Mouse (Mus musculus) CH12.LX (cell line): Measurements from ENCODE around the gene Kmt2a. TPM values are rescaled to one million over a fixed set of nuclear protein-coding genes. Genes with fewer than 3 reads are reported as not detected.

Source experiments
- DNase-seq: peaks from one replicate; pipeline ENCODE4 v3.0.0-alpha.2; 2013; ENCODE audit errors: extremely low read depth
- H3K27ac ChIP-seq: 2 replicates; pipeline ENCODE4 v1.5.1; 2012; ENCODE audit warnings: low read depth, mild to moderate bottlenecking, control low read depth, moderate library complexity; ENCODE audit not compliant: insufficient read depth
- H3K27me3 ChIP-seq: replicated peaks from 2 replicates; pipeline ENCODE3; 2012; ENCODE audit warnings: inconsistent platforms
- H3K36me3 ChIP-seq, 2 experiments: replicated peaks in 1 of 2; 2 replicates each; pipeline versions ENCODE3 to v1.6.1; 2012; ENCODE audit warnings: inconsistent platforms in 1 of 2, low read length in 1 of 2, mild to moderate bottlenecking in 1 of 2, mixed read lengths in 1 of 2, moderate library complexity in 1 of 2; ENCODE audit not compliant: control insufficient read depth in 1 of 2, insufficient read depth in 1 of 2
- H3K4me1 ChIP-seq, 2 experiments: 2 replicates each; pipeline ENCODE4 v1.6.1; 2012; ENCODE audit warnings: inconsistent platforms in 1 of 2, moderate library complexity in 1 of 2; ENCODE audit not compliant: insufficient read depth in 2 of 2, control insufficient read depth in 1 of 2
- H3K4me2 ChIP-seq: 2 replicates; pipeline ENCODE4 v1.6.1; 2012; ENCODE audit warnings: low read depth, mild to moderate bottlenecking, control low read depth; ENCODE audit not compliant: poor library complexity, insufficient read depth, severe bottlenecking
- H3K4me3 ChIP-seq, 3 experiments: fragments of 150-350 bp in 1 of 3; sonication (generic) in 1 of 3; replicated peaks in 1 of 3; 2 replicates each; pipeline versions ENCODE3 to v1.5.1; 2011 to 2012; ENCODE audit warnings: low read depth in 2 of 3, low read length in 2 of 3, mild to moderate bottlenecking in 2 of 3, moderate library complexity in 2 of 3, control low read depth in 1 of 3, improper control_type of control experiment in 1 of 3, inconsistent platforms in 1 of 3, mixed read lengths in 1 of 3; ENCODE audit not compliant: poor library complexity in 1 of 3
- H3K79me2 ChIP-seq: replicated peaks from 2 replicates; pipeline ENCODE4 v1.6.1; 2012; ENCODE audit warnings: mild to moderate bottlenecking, moderate library complexity; ENCODE audit not compliant: control insufficient read depth, poor library complexity, insufficient read depth, severe bottlenecking; ENCODE audit errors: extremely low read depth
- H3K9ac ChIP-seq: 2 replicates; pipeline ENCODE4 v1.6.1; 2012; ENCODE audit warnings: low read depth, mild to moderate bottlenecking, control low read depth, moderate library complexity; ENCODE audit not compliant: insufficient read depth
- H3K9me3 ChIP-seq: replicated peaks from 2 replicates; pipeline ENCODE3; 2012; ENCODE audit warnings: low read length, inconsistent platforms, mixed read lengths
- BHLHE40 ChIP-seq: IDR thresholded peaks from 2 replicates; pipeline ENCODE4 v1.6.1; 2011; ENCODE audit warnings: mild to moderate bottlenecking, low read depth, low read length, improper control_type of control experiment
- CHD1 ChIP-seq: IDR thresholded peaks from 2 replicates; pipeline ENCODE4 v1.6.1; 2012; ENCODE audit warnings: low read depth, low read length, improper control_type of control experiment, inconsistent platforms
- CTCF ChIP-seq, 2 experiments: IDR thresholded peaks in 1 of 2; conservative IDR thresholded peaks in 1 of 2; 2 replicates each; pipeline ENCODE4 v1.5.1; 2011 to 2012; ENCODE audit warnings: low read depth in 2 of 2, low read length in 2 of 2, improper control_type of control experiment in 1 of 2, inconsistent platforms in 1 of 2, mild to moderate bottlenecking in 1 of 2, moderate library complexity in 1 of 2
- ELF1 ChIP-seq: IDR thresholded peaks from 2 replicates; pipeline ENCODE4 v1.6.1; 2014; ENCODE audit warnings: low read depth, mild to moderate bottlenecking, inconsistent platforms, low read length, improper control_type of control experiment
- EP300 ChIP-seq: IDR thresholded peaks from 2 replicates; pipeline ENCODE4 v1.6.1; 2011; ENCODE audit warnings: low read length, improper control_type of control experiment
- HCFC1 ChIP-seq: IDR thresholded peaks from 2 replicates; pipeline ENCODE4 v1.6.1; 2012; ENCODE audit warnings: low read depth, mild to moderate bottlenecking, inconsistent platforms, low read length, improper control_type of control experiment
- JUN ChIP-seq: IDR thresholded peaks from 2 replicates; pipeline ENCODE4 v1.6.1; 2011; ENCODE audit warnings: low read depth, mild to moderate bottlenecking, low read length, improper control_type of control experiment, moderate library complexity; ENCODE audit not compliant: insufficient read depth
- JUND ChIP-seq: conservative IDR thresholded peaks from 2 replicates; pipeline ENCODE4 v1.6.1; 2011; ENCODE audit warnings: low read depth, low read length, improper control_type of control experiment
- MAZ ChIP-seq: IDR thresholded peaks from 2 replicates; pipeline ENCODE4 v1.6.1; 2012; ENCODE audit warnings: low read depth, mild to moderate bottlenecking, inconsistent platforms, low read length, improper control_type of control experiment, moderate library complexity
- MEF2A ChIP-seq: IDR thresholded peaks from 2 replicates; pipeline ENCODE4 v1.6.1; 2014; ENCODE audit warnings: low read depth, mild to moderate bottlenecking, inconsistent platforms, low read length, improper control_type of control experiment, borderline replicate concordance
- NRF1 ChIP-seq: IDR thresholded peaks from 2 replicates; pipeline ENCODE4 v1.6.1; 2014; ENCODE audit warnings: low read depth, mild to moderate bottlenecking, inconsistent platforms, low read length, improper control_type of control experiment, moderate library complexity
- PAX5 ChIP-seq: IDR thresholded peaks from 2 replicates; pipeline ENCODE4 v1.6.1; 2012; ENCODE audit warnings: low read length, inconsistent platforms, mixed read lengths
- POLR2A ChIP-seq: IDR thresholded peaks from 2 replicates; pipeline ENCODE4 v1.6.1; 2011; ENCODE audit warnings: low read depth, mild to moderate bottlenecking, improper control_type of control experiment, low read length
- RAD21 ChIP-seq: IDR thresholded peaks from 2 replicates; pipeline ENCODE4 v1.6.1; 2011; ENCODE audit warnings: low read depth, mild to moderate bottlenecking, low read length, improper control_type of control experiment, moderate library complexity
- RCOR1 ChIP-seq: conservative IDR thresholded peaks from 2 replicates; pipeline ENCODE4 v1.6.1; 2012; ENCODE audit warnings: low read depth, mild to moderate bottlenecking, inconsistent platforms, low read length, improper control_type of control experiment
- SIN3A ChIP-seq: IDR thresholded peaks from 2 replicates; pipeline ENCODE4 v1.6.1; 2012; ENCODE audit warnings: low read length, improper control_type of control experiment, inconsistent platforms
- SMC3 ChIP-seq: IDR thresholded peaks from 2 replicates; pipeline ENCODE4 v1.6.1; 2011; ENCODE audit warnings: low read depth, low read length, improper control_type of control experiment
- TBP ChIP-seq: conservative IDR thresholded peaks from 2 replicates; pipeline ENCODE4 v1.6.1; 2011; ENCODE audit warnings: low read depth, low read length, improper control_type of control experiment
- TCF12 ChIP-seq: IDR thresholded peaks from 2 replicates; pipeline ENCODE4 v1.6.1; 2014; ENCODE audit warnings: low read depth, mild to moderate bottlenecking, inconsistent platforms, low read length, improper control_type of control experiment
- UBTF ChIP-seq: IDR thresholded peaks from 2 replicates; pipeline ENCODE4 v1.6.1; 2012; ENCODE audit warnings: low read depth, mild to moderate bottlenecking, inconsistent platforms, low read length, improper control_type of control experiment, moderate library complexity
- ZC3H11A ChIP-seq: IDR thresholded peaks from 2 replicates; pipeline ENCODE4 v1.6.1; 2012; ENCODE audit warnings: low read depth, mild to moderate bottlenecking, inconsistent platforms, low read length, improper control_type of control experiment
- ZMIZ1 ChIP-seq: IDR thresholded peaks from 2 replicates; pipeline ENCODE4 v1.6.1; 2012; ENCODE audit warnings: low read depth, mild to moderate bottlenecking, inconsistent platforms, low read length, improper control_type of control experiment
- ZNF384 ChIP-seq: IDR thresholded peaks from 2 replicates; pipeline ENCODE4 v1.6.1; 2012; ENCODE audit warnings: low read depth, low read length, improper control_type of control experiment, inconsistent platforms
- dilution Hi-C: fragments of 300-500 bp; cut with MboI; formaldehyde crosslinking; loops from 2 replicates; pipeline ENCODE4 v1.14.3; 2020; ENCODE audit warnings: low sequenced_read_pairs; ENCODE audit not compliant: extremely low pct_unique_long_range_greater_than_20kb, extremely low pct_ligation_motif_present
- in situ Hi-C: fragments of 300-500 bp; cut with MboI; formaldehyde crosslinking; loops from 3 replicates; pipeline ENCODE4 v1.14.3; 2019; ENCODE audit warnings: low sequenced_read_pairs, low pct_ligation_motif_present, low pct_unique_long_range_greater_than_20kb, mixed read lengths
- polyA plus RNA-seq: library from polyadenylated mRNA; unstranded; fragments of >175 nt; gene quantifications from 2 replicates; pipeline ENCODE4 v1.2.1, GENCODE M21; 2012; ENCODE audit warnings: low read depth; ENCODE audit not compliant: insufficient read length
- total RNA-seq, 2 experiments: library from RNA; depleted of rRNA; stranded (reverse); fragments of 300-350 nt in 1 of 2; fragments of >200 nt in 1 of 2; gene quantifications; 2 replicates each; pipeline ENCODE4 v1.2.3; 2012 to 2014

Kmt2a gene
- total and polyA plus RNA-seq, 3 experiments = 2.5 to 21.3 (median 7.2) TPM

DNA sequence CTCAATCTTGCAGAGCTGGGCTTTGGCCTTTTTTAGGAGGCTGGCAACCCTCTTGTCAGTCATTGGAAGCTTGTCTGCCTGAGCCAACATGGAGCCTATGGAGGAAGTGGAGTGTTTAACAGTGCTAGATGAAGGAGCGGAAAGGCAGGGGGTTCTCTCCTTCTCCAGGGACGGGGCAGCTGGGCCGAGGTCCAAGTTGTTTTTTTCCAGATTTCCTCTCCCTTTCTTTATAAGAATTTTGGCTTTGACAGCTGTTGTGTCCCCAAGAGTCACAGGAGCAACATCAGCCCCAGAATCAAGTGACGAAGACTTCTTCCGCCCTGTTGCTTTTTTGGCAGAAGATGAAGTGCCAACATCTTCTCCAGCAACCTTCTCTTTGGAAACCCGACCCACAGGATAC, 33.6 kb downstream of the Kmt2a start:
- in situ Hi-C loops = no loop called here

GRCm38 (mm10) chr9:44841241-44841640, 39.9 kb downstream of the Kmt2a start:
- in situ Hi-C loops (no loop called here), dilution Hi-C loops (no loop called here)
- no peak overlapping the region for H3K4me2 ChIP-seq
- no peaks in the 10 kb centered on the region for H3K79me2 ChIP-seq
- no peaks in the 10 kb centered on the region for H3K9me3 ChIP-seq
- peak; percentile 58 for DNase-seq
- TF ChIP-seq SMC3 (peak; percentile 80), UBTF (no peak), CTCF (conservative IDR thresholded peaks at IDR 0.05 in 1 of 2, IDR thresholded peaks at IDR 0.05 in 1 of 2; ENCODE audit: low read depth in 2 of 2, low read length in 2 of 2) (peak; percentile 89 to 90), RAD21 (peak; percentile 91), POLR2A (no peak), TCF12 (no peak)
- no peaks in the 10 kb centered on the region for H3K27me3 ChIP-seq
- H3K4me3 ChIP-seq = no peak overlapping the region
- no peak overlapping the region for H3K27ac ChIP-seq
- peaks cover 73 to 91% of the 10 kb centered on the region in 2 experiments for H3K36me3 ChIP-seq
- H3K4me1 ChIP-seq = no peaks in the 10 kb centered on the region
- H3K9ac ChIP-seq = no peak overlapping the region

More for the DNA sequence above, 33.6 kb downstream of the Kmt2a start:
- Histone ChIP-seq H3K27me3 (no peaks in the 10 kb centered on the region), H3K79me2 (peaks cover 28% of the 10 kb centered on the region), H3K4me3 (no peak overlapping the region), H3K27ac (no peak overlapping the region), H3K4me1 (no peaks in the 10 kb centered on the region), H3K9ac (no peak overlapping the region), H3K9me3 (no peaks in the 10 kb centered on the region), H3K4me2 (no peak overlapping the region), H3K36me3 (peaks cover 72 to 97% of the 10 kb centered on the region in 2 experiments)
- DNase-seq = no peak
- no peak for TF ChIP-seq ELF1
- TF ChIP-seq JUND = no peak
- TF ChIP-seq CHD1 = no peak
- no peak for TF ChIP-seq MAZ
- TF ChIP-seq TBP = no peak
- no peak for TF ChIP-seq ZMIZ1
- no peak for TF ChIP-seq RCOR1
- TF ChIP-seq SMC3 = no peak
- TF ChIP-seq SIN3A = no peak
- no peak for TF ChIP-seq NRF1
- TF ChIP-seq JUN = no peak
- no peak for TF ChIP-seq HCFC1
- no peak for TF ChIP-seq POLR2A
- no peak for TF ChIP-seq ZNF384
- no peak for TF ChIP-seq EP300
- no peak for TF ChIP-seq ZC3H11A
- no peak for TF ChIP-seq MEF2A
- TF ChIP-seq PAX5 = no peak
- no peak for TF ChIP-seq BHLHE40
- dilution Hi-C loops = no loop called here
